Mouse (Mus musculus) testis, adult 2 months (tissue): ENCODE measurements around the gene Sdhb. TPM values are rescaled to one million over a fixed set of nuclear protein-coding genes. Genes with fewer than 3 reads are reported as not detected.

Source experiments
- H3K27ac ChIP-seq: fragments of 200-500 bp; 2 replicates; pipeline ENCODE4 v1.5.1; 2012; ENCODE audit warnings: low read depth, low read length; ENCODE audit not compliant: control insufficient read depth, insufficient read depth
- H3K27me3 ChIP-seq: fragments of 200-500 bp; 2 replicates; pipeline ENCODE4 v1.6.1; 2012; ENCODE audit warnings: mild to moderate bottlenecking, low read length, moderate library complexity; ENCODE audit not compliant: control insufficient read depth, insufficient read depth
- H3K36me3 ChIP-seq: fragments of 200-500 bp; 2 replicates; pipeline ENCODE4 v1.6.1; 2012; ENCODE audit warnings: mild to moderate bottlenecking, low read length; ENCODE audit not compliant: control insufficient read depth, insufficient read depth
- H3K4me1 ChIP-seq: fragments of 200-500 bp; 2 replicates; pipeline ENCODE4 v1.6.1; 2012; ENCODE audit warnings: low read length; ENCODE audit not compliant: control insufficient read depth, insufficient read depth
- H3K4me3 ChIP-seq: fragments of 200-500 bp; 2 replicates; pipeline ENCODE4 v1.5.1; 2012; ENCODE audit warnings: low read depth, mild to moderate bottlenecking, low read length, moderate library complexity, mixed read lengths; ENCODE audit not compliant: control insufficient read depth
- CTCF ChIP-seq: fragments of 200-500 bp; IDR thresholded peaks from 2 replicates; pipeline ENCODE4 v1.5.1; 2012; ENCODE audit warnings: low read depth, mild to moderate bottlenecking, inconsistent platforms, low read length, moderate library complexity; ENCODE audit not compliant: control insufficient read depth, insufficient read depth, insufficient replicate concordance
- POLR2A ChIP-seq: fragments of 200-500 bp; IDR thresholded peaks from 2 replicates; pipeline ENCODE4 v1.6.1; 2012; ENCODE audit warnings: low read depth, mild to moderate bottlenecking, inconsistent platforms, low read length, moderate library complexity; ENCODE audit not compliant: control insufficient read depth
- polyA plus RNA-seq: library from polyadenylated mRNA; depleted of rRNA; stranded (reverse); fragments of >200 nt; gene quantifications from 2 replicates; pipeline ENCODE4 v1.2.3, GENCODE M21; 2012

The Sdhb gene
- polyA plus RNA-seq, 1 experiment, result 97.1 TPM

- Histone ChIP-seq H3K27me3 (no peaks in the 10 kb centered on the region), H3K4me1 (peaks cover 6% of the 10 kb centered on the region), H3K36me3 (no peaks in the 10 kb centered on the region), H3K4me3 (peak overlapping the region; percentile 39), H3K27ac (no peak overlapping the region)
- TF ChIP-seq CTCF (no peak), POLR2A (no peak)
Observed at GRCm38 (mm10) chr4:141010526-141010925, 49.5 kb downstream of the Sdhb start.

DNA sequence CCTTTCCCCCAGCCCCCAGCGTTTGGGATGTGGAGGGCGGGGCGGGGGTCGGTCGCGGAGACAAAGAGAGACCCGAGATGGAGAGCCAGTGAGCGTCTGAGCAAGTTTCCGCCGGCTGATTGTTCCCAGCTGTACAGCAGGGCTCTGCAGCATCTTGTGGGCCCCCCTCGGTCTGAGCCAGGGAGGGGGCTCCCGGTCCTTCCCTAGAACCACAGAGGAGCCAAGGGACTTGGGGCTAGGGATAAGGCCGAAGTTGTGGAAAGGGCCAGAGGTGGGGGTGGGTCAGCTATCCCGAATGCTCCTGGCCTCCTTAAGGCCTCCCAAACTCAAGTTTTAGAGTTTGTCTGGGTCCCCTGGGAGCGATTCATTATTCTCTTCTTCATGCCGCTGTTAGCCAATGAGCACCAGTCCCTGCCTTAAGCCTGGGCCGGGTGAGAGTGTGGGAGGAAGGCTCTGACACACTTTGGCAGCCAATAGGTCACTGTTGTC, 50.0 kb downstream of the Sdhb start:
- TF ChIP-seq POLR2A, result no peak
- TF ChIP-seq CTCF, result no peak
- Histone ChIP-seq H3K4me1 (peaks cover 6% of the 10 kb centered on the region), H3K4me3 (peak overlapping the region; percentile 39), H3K27ac (no peak overlapping the region), H3K36me3 (no peaks in the 10 kb centered on the region), H3K27me3 (no peaks in the 10 kb centered on the region)

DNA sequence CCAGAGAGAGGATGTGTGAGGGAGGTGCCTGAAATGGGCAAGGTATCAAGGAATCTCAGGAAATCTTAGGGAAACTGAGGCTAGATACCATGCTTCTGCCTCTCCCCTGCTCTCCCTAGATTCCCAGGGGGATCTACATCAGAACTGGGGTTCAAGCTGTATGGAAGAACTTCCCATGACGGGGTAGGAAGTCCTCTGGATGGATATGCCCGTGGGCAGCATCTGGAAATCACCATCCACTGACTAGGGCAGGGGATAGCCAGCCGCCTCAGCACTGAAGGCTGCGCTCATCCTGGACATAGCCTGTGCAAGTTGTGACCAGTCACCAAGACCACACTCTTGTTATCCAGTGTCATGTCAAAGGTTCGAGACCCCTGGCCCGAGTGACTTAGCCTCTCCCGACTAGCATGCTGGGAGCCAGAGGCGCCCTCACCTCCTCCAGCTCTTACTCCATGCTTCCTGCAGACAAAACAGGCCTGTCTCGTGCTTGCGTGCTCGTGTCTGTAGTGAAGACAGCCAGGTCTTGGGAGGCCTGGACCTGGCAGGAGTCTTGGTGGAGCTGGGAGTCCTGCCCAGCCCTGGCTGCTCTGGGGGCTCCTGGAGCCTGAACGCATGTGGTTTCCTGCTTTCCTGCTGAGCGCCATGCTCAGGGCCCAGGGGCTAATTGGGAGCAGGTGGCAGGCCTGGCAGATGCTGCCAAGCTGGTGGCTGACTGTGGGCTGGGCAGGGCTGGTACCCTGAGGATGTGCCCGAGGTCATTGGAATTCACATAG, 50.7 kb downstream of the Sdhb start:
- peaks cover 6% of the 10 kb centered on the region for H3K4me1 ChIP-seq
- H3K27ac ChIP-seq, result no peak overlapping the region
- TF ChIP-seq POLR2A (no peak), CTCF (no peak)
- no peak overlapping the region for H3K4me3 ChIP-seq
- no peaks in the 10 kb centered on the region for H3K36me3 ChIP-seq
- no peaks in the 10 kb centered on the region for H3K27me3 ChIP-seq

DNA sequence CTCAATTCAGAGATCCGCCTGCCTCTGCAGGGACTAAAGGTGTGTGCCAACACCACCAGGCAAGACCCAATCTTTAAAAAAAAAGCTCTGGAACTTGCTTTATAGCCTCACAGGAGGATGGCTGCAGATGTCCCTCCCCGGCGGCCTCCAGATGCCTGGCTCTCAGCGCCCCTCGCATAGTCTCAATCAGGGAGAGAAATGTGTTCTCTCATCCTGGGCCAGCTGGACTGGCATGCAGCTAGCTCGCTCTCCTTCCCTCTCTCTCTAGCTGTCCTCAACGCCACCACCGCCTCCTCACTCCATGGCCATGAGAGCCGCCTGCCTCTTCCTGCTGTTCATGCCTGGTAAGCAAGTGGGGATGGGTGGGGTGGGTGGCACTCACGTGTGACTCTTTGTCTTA, 51.6 kb downstream of the Sdhb start:
- H3K27me3 ChIP-seq, result no peaks in the 10 kb centered on the region
- no peaks in the 10 kb centered on the region for H3K36me3 ChIP-seq
- H3K4me3 ChIP-seq, result no peak overlapping the region
- no peak overlapping the region for H3K27ac ChIP-seq
- peaks cover 6% of the 10 kb centered on the region for H3K4me1 ChIP-seq
- TF ChIP-seq POLR2A (no peak), CTCF (no peak)

DNA sequence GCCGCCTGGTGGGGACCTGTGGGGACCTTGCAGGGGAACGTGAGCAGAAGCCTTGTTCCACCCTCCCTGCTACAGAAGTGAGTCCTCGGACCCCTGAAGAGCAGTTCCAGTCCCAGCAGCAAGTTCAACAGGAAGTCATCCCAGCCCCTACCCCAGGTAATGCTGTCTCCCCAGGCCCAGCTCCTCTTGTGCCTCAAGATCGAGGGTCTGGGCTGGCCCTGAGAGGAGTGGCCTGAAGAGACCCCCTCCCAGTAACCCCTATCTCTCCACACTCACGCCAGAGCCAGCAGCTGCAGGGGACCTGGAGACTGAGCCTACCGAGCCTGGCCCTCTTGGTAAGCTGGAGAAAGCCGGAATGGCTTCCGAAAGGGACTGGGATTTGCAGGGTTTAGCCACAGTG, 53.1 kb downstream of the Sdhb start:
- Histone ChIP-seq H3K27ac (no peak overlapping the region), H3K4me3 (no peak overlapping the region), H3K36me3 (no peaks in the 10 kb centered on the region), H3K27me3 (no peaks in the 10 kb centered on the region), H3K4me1 (peaks cover 6% of the 10 kb centered on the region)
- TF ChIP-seq CTCF (no peak), POLR2A (no peak)

DNA sequence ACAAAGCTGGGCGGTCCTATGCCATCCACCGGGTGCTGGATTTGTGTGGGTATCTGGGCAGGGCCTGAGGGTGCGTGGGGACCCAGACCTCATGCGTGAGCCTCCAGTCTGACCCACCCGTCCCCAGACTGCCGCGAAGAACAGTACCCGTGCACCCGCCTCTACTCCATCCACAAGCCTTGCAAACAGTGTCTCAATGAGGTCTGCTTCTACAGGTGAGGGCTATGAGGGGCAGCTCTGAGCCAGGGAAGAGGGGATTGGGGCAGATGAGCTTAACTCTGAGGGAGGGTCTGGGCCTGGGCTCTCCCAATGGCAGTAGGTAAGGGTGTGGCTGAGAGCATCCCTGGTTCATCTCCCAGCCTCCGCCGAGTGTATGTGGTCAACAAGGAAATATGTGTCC, 53.9 kb downstream of the Sdhb start:
- Histone ChIP-seq H3K4me1 (peaks cover 6% of the 10 kb centered on the region), H3K27ac (no peak overlapping the region), H3K27me3 (no peaks in the 10 kb centered on the region), H3K36me3 (no peaks in the 10 kb centered on the region), H3K4me3 (no peak overlapping the region)
- no peak for TF ChIP-seq POLR2A
- TF ChIP-seq CTCF, result no peak

DNA sequence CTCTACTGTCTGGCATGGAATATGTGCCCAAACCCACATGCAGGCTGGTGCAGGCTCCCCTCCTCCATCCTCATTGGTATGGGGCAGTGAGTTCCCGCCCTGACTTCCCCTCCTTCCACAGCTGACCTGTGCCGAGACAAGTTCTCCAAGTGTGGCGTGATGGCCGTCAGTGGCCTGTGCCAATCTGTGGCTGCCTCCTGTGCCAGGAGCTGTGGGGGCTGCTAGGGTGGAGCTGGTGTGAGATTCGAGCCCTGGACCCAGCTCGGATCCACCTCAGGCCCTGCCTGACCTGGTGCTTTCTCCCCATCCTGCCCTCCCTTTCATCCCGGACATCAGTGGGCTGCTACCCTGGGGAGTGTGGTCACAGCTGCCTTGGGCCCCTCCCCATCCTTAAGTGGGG, 54.4 kb downstream of the Sdhb start:
- Histone ChIP-seq H3K4me1 (peaks cover 6% of the 10 kb centered on the region), H3K27me3 (no peaks in the 10 kb centered on the region), H3K27ac (no peak overlapping the region), H3K36me3 (no peaks in the 10 kb centered on the region), H3K4me3 (no peak overlapping the region)
- no peak for TF ChIP-seq CTCF
- no peak for TF ChIP-seq POLR2A
